Comparison of ENCODE assay signal across 8 mouse cellular contexts in genomic region chr6:146888660-146889490, GRCm38 (mm10). TPM values are rescaled to one million over a fixed set of nuclear protein-coding genes. Genes with fewer than 3 reads are reported as not detected.
DNase-seq lines count a peak whose midpoint lies in the region; ATAC-seq lines count a peak whose summit lies in the region.

No protein-coding gene starts in this region.

- peak overlapping the region; percentile 73 for H3K4me2 ChIP-seq in stomach, embryonic 14.5 days (replicated peaks; ENCODE audit: low read depth, low read length)

- peak overlapping the region; percentile 69 for H3K9ac ChIP-seq in stomach, embryonic 14.5 days (replicated peaks; ENCODE audit: low read depth, low read length)

- ATAC-seq in frontal cortex, adult (ENCODE audit: low TSS enrichment): peak; percentile 48
- ATAC-seq in erythroid progenitor cell, adult 5-6 weeks (replicated peaks; ENCODE audit: low FRiP score, poor library complexity, severe bottlenecking): 0 out of 2 replicates have a peak, but pooled peaks have one; percentile 27
- ATAC-seq in stomach, embryonic 14.5 days (ENCODE audit: insufficient number of reproducible peaks, insufficient read depth, low FRiP score, low read depth): peak; percentile 64

- peak overlapping the region; percentile 63 for H3K27ac ChIP-seq in stomach, embryonic 14.5 days (ENCODE audit: low read length)

- DNase-seq in frontal cortex, postnatal 25 days (ENCODE audit: low spot score in 2 of 2): no peak
- DNase-seq in A20 (ENCODE audit: low read depth, low spot score) (peak; percentile 32), liver (peak; percentile 25)
- DNase-seq in right cerebral cortex, adult 2 months (ENCODE audit: low spot score in 2 of 2): no peak
- no peak for DNase-seq in spleen, postnatal 4 days (ENCODE audit: low spot score in 2 of 2)

- H3K27me3 ChIP-seq in stomach, embryonic 14.5 days (ENCODE audit: control insufficient read depth, insufficient read depth, low read length): no peaks in the 10 kb centered on the region

- no peaks in the 10 kb centered on the region for H3K9me3 ChIP-seq in stomach, embryonic 14.5 days (ENCODE audit: control insufficient read depth, low read depth, low read length)

- peaks cover 26% of the 10 kb centered on the region for H3K4me1 ChIP-seq in stomach, embryonic 14.5 days (ENCODE audit: control insufficient read depth, insufficient read depth, low read length)

- H3K36me3 ChIP-seq in stomach, embryonic 14.5 days (ENCODE audit: control insufficient read depth, insufficient read depth, low read length): no peaks in the 10 kb centered on the region

- H3K4me3 ChIP-seq in stomach, embryonic 14.5 days (ENCODE audit: low read depth, low read length): peak overlapping the region; percentile 87

- WGBS in stomach, embryonic 14.5 days: 8% methylated on average over 26 of the region's 26 CpGs

RNA-seq across cellular contexts. Expression of gene Ppfibp1, which starts 0.6 kb away (rescaled TPM):
- total RNA-seq in erythroid progenitor cell, adult 5-6 weeks (2015; ENCODE audit: low replicate concordance): 0.42 and 6.1 TPM in 2 replicates
- total RNA-seq in erythroid progenitor cell, adult 5-6 weeks (2017; ENCODE audit: low replicate concordance): 0.64 and 1.5 TPM in 2 replicates
- 41.9 and 52.1 TPM in 2 replicates for polyA plus RNA-seq in stomach, embryonic 14.5 days (2014; fragmentation: Nextera tagmentation; extraction: Ambion mirVana)

RNA-seq across cellular contexts. Expression of gene Smco2, which starts 39.0 kb away (rescaled TPM):
- not detected in 2 replicates for total RNA-seq in erythroid progenitor cell, adult 5-6 weeks (2015; ENCODE audit: low replicate concordance)
- not detected in 2 replicates for total RNA-seq in erythroid progenitor cell, adult 5-6 weeks (2017; ENCODE audit: low replicate concordance)
- not detected in 2 replicates for polyA plus RNA-seq in stomach, embryonic 14.5 days (2014; fragmentation: Nextera tagmentation; extraction: Ambion mirVana)

Comparison
In these comparisons a context has a peak if more than half of its experiments do, and no peak if none do; other contexts are left out.
1. DNase-seq: peak in A20 (single experiment) and liver (single experiment); none in frontal cortex, postnatal 25 days (0 of 2), right cerebral cortex, adult 2 months (0 of 2) and spleen, postnatal 4 days (0 of 2).
2. Peak in every context shown above with its lines, with median percentiles within 50 percentile points of each other: ATAC-seq.